Mouse (Mus musculus): ENCODE data around the gene Foxo1. TPM values are rescaled to one million over a fixed set of nuclear protein-coding genes. Genes with fewer than 3 reads are reported as not detected.

The Foxo1 gene
- 2.7 and 2.9 TPM in 2 replicates for polyA plus RNA-seq (2015; fragmentation: Nextera tagmentation; extraction: Ambion mirVana)

- H3K4me1 ChIP-seq (replicated peaks) = peaks cover 36% of the 10 kb centered on the region
- peak; percentile 95 for ATAC-seq (ENCODE audit: low FRiP score)
- peak within 1 kb of the TSS; percentile 63 for H3K4me3 ChIP-seq
- peak within 1 kb of the TSS; percentile 88 for H3K4me2 ChIP-seq
- peak within 1 kb of the TSS; percentile 63; the same call in 1 of the 2 replicates for H3K27ac ChIP-seq
- peaks cover 76% of the 10 kb centered on the region for H3K27me3 ChIP-seq
- H3K9ac ChIP-seq = peak within 1 kb of the TSS; percentile 74
- WGBS = under 1% methylated on average over 84 of the region's 85 CpGs
- H3K9me3 ChIP-seq = no peaks in the 10 kb centered on the region
- H3K36me3 ChIP-seq = no peaks in the 10 kb centered on the region
Observed at GRCm38 (mm10) chr3:52267652-52268486, at the start of gene Foxo1. Gene Foxo1, plus strand, starts transcription at chr3:52268336.

- 81% methylated on average over 7 of the region's 7 CpGs for WGBS
- no peak for ATAC-seq (ENCODE audit: low FRiP score)
- no peaks in the 10 kb centered on the region for H3K4me1 ChIP-seq (replicated peaks)
Observed at GRCm38 (mm10) chr3:52218864-52219263, 49.3 kb upstream of the Foxo1 start.

GRCm38 (mm10) chr3:52221082-52221481 is 47.1 kb upstream of the Foxo1 start:
- H3K27me3 ChIP-seq = no peaks in the 10 kb centered on the region
- WGBS = 70% methylated on average over 3 of the region's 3 CpGs
- no peaks in the 10 kb centered on the region for H3K4me1 ChIP-seq (replicated peaks)
- H3K9me3 ChIP-seq = no peaks in the 10 kb centered on the region
- H3K4me3 ChIP-seq = no peak overlapping the region
- H3K4me2 ChIP-seq = no peak overlapping the region
- no peak overlapping the region for H3K9ac ChIP-seq
- no peaks in the 10 kb centered on the region for H3K36me3 ChIP-seq
- no peak overlapping the region for H3K27ac ChIP-seq
- no peak for ATAC-seq (ENCODE audit: low FRiP score)

More at GRCm38 (mm10) chr3:52218864-52219263, 49.3 kb upstream of the Foxo1 start:
- Histone ChIP-seq H3K9me3 (no peaks in the 10 kb centered on the region), H3K4me3 (no peak overlapping the region), H3K4me2 (no peak overlapping the region), H3K36me3 (no peaks in the 10 kb centered on the region), H3K27me3 (no peaks in the 10 kb centered on the region), H3K27ac (no peak overlapping the region), H3K9ac (no peak overlapping the region)

GRCm38 (mm10) chr3:52221931-52222330 is 46.2 kb upstream of the Foxo1 start:
- WGBS = 82% methylated on average over 5 of the region's 5 CpGs
- Histone ChIP-seq H3K27me3 (no peaks in the 10 kb centered on the region), H3K36me3 (no peaks in the 10 kb centered on the region)

GRCm38 (mm10) chr3:52236488-52236887 is 31.6 kb upstream of the Foxo1 start:
- H3K4me1 ChIP-seq (replicated peaks) = no peaks in the 10 kb centered on the region
- no peak for ATAC-seq (ENCODE audit: low FRiP score)
- no peak overlapping the region for H3K9ac ChIP-seq
- H3K4me3 ChIP-seq = no peak overlapping the region
- H3K9me3 ChIP-seq = no peaks in the 10 kb centered on the region
- H3K36me3 ChIP-seq = no peaks in the 10 kb centered on the region
- WGBS = 89% methylated on average over 4 of the region's 4 CpGs
- no peak overlapping the region for H3K27ac ChIP-seq
- no peaks in the 10 kb centered on the region for H3K27me3 ChIP-seq
- H3K4me2 ChIP-seq = no peak overlapping the region

More at GRCm38 (mm10) chr3:52221931-52222330, 46.2 kb upstream of the Foxo1 start:
- no peak for ATAC-seq (ENCODE audit: low FRiP score)
- no peak overlapping the region for H3K4me2 ChIP-seq
- no peak overlapping the region for H3K4me3 ChIP-seq
- no peak overlapping the region for H3K9ac ChIP-seq
- H3K9me3 ChIP-seq = no peaks in the 10 kb centered on the region
- H3K27ac ChIP-seq = no peak overlapping the region
- H3K4me1 ChIP-seq (replicated peaks) = no peaks in the 10 kb centered on the region

- 94% methylated on average over 3 of the region's 3 CpGs for WGBS
- Histone ChIP-seq H3K4me3 (no peak overlapping the region), H3K4me1 (replicated peaks) (no peaks in the 10 kb centered on the region), H3K9me3 (no peaks in the 10 kb centered on the region), H3K27ac (no peak overlapping the region), H3K9ac (no peak overlapping the region), H3K27me3 (no peaks in the 10 kb centered on the region), H3K4me2 (no peak overlapping the region), H3K36me3 (no peaks in the 10 kb centered on the region)
- ATAC-seq (ENCODE audit: low FRiP score) = no peak
Observed at GRCm38 (mm10) chr3:52237136-52237535, 31.0 kb upstream of the Foxo1 start.

GRCm38 (mm10) chr3:52241062-52241461 is 27.1 kb upstream of the Foxo1 start:
- Histone ChIP-seq H3K4me2 (no peak overlapping the region), H3K36me3 (no peaks in the 10 kb centered on the region)

GRCm38 (mm10) chr3:52242457-52243105 is 25.6 kb upstream of the Foxo1 start:
- Histone ChIP-seq H3K4me3 (no peak overlapping the region), H3K4me2 (no peak overlapping the region), H3K36me3 (no peaks in the 10 kb centered on the region), H3K4me1 (replicated peaks) (no peaks in the 10 kb centered on the region), H3K9me3 (no peaks in the 10 kb centered on the region), H3K27me3 (no peaks in the 10 kb centered on the region), H3K9ac (no peak overlapping the region), H3K27ac (no peak overlapping the region)
- peak; percentile 77 for ATAC-seq (ENCODE audit: low FRiP score)
- WGBS = 43% methylated on average over 6 of the region's 6 CpGs

More at GRCm38 (mm10) chr3:52241062-52241461, 27.1 kb upstream of the Foxo1 start:
- H3K9me3 ChIP-seq = no peaks in the 10 kb centered on the region
- ATAC-seq (ENCODE audit: low FRiP score) = no peak
- no peak overlapping the region for H3K4me3 ChIP-seq
- no peaks in the 10 kb centered on the region for H3K27me3 ChIP-seq
- H3K27ac ChIP-seq = no peak overlapping the region
- WGBS = 88% methylated on average over 5 of the region's 5 CpGs
- H3K4me1 ChIP-seq (replicated peaks) = no peaks in the 10 kb centered on the region
- no peak overlapping the region for H3K9ac ChIP-seq

- H3K27me3 ChIP-seq = no peaks in the 10 kb centered on the region
- no peak overlapping the region for H3K4me2 ChIP-seq
- H3K36me3 ChIP-seq = no peaks in the 10 kb centered on the region
- H3K4me3 ChIP-seq = no peak overlapping the region
- ATAC-seq (ENCODE audit: low FRiP score) = no peak
- H3K9me3 ChIP-seq = no peaks in the 10 kb centered on the region
- H3K9ac ChIP-seq = no peak overlapping the region
- H3K27ac ChIP-seq = no peak overlapping the region
- H3K4me1 ChIP-seq (replicated peaks) = no peaks in the 10 kb centered on the region
- 62% methylated on average over 12 of the region's 12 CpGs for WGBS
Observed at GRCm38 (mm10) chr3:52243271-52244021, 24.7 kb upstream of the Foxo1 start.

- Histone ChIP-seq H3K4me1 (replicated peaks) (no peaks in the 10 kb centered on the region), H3K36me3 (no peaks in the 10 kb centered on the region), H3K9me3 (no peaks in the 10 kb centered on the region), H3K4me3 (no peak overlapping the region), H3K9ac (no peak overlapping the region), H3K27ac (no peak overlapping the region), H3K4me2 (no peak overlapping the region), H3K27me3 (no peaks in the 10 kb centered on the region)
- no peak for ATAC-seq (ENCODE audit: low FRiP score)
- WGBS = 82% methylated on average over 12 of the region's 12 CpGs
Observed at GRCm38 (mm10) chr3:52245996-52246830, 21.9 kb upstream of the Foxo1 start.

- H3K9me3 ChIP-seq = no peaks in the 10 kb centered on the region
- H3K4me3 ChIP-seq = no peak overlapping the region
- H3K4me1 ChIP-seq (replicated peaks) = no peaks in the 10 kb centered on the region
- no peak overlapping the region for H3K27ac ChIP-seq
- ATAC-seq (ENCODE audit: low FRiP score) = no peak
- H3K9ac ChIP-seq = no peak overlapping the region
- H3K4me2 ChIP-seq = no peak overlapping the region
- H3K36me3 ChIP-seq = no peaks in the 10 kb centered on the region
- peaks cover 4% of the 10 kb centered on the region; the same call in 1 of the 2 replicates for H3K27me3 ChIP-seq
- WGBS = 53% methylated on average over 1 of the region's 1 CpGs
Observed at GRCm38 (mm10) chr3:52251184-52251583, 17.0 kb upstream of the Foxo1 start.

Measured in hindbrain, embryonic 13.5 days (tissue).